Mouse (Mus musculus) intestine, embryonic 16.5 days (tissue): ENCODE measurements around the gene Slc2a5. TPM values are rescaled to one million over a fixed set of nuclear protein-coding genes. Genes with fewer than 3 reads are reported as not detected.

ENCODE experiments used
- ATAC-seq: fragments of 200-750 bp; cut with Nextera tagmentation; 2 replicates; pipeline ENCODE4 v1.8.0; 2017; ENCODE audit warnings: moderate TSS enrichment, moderate library complexity
- H3K27ac ChIP-seq: fragments of 300-500 bp; sonication (generic); 2 replicates; pipeline ENCODE4 v1.5.1; 2014; ENCODE audit warnings: mild to moderate bottlenecking, low read length
- H3K27me3 ChIP-seq: fragments of 300-500 bp; sonication (generic); replicated peaks from 2 replicates; pipeline ENCODE4 v1.6.1; 2014; ENCODE audit warnings: low read length, control low read depth, mixed read lengths; ENCODE audit not compliant: control insufficient read depth, insufficient read depth
- H3K36me3 ChIP-seq: fragments of 300-500 bp; sonication (generic); 2 replicates; pipeline ENCODE4 v1.6.1; 2014; ENCODE audit warnings: low read length, control low read depth; ENCODE audit not compliant: control insufficient read depth, insufficient read depth
- H3K4me1 ChIP-seq: fragments of 300-500 bp; sonication (generic); 2 replicates; pipeline ENCODE4 v1.6.1; 2014; ENCODE audit warnings: low read length, control low read depth, mixed read lengths; ENCODE audit not compliant: control insufficient read depth, insufficient read depth
- H3K4me2 ChIP-seq: fragments of 300-500 bp; sonication (generic); 2 replicates; pipeline ENCODE4 v1.6.1; 2014; ENCODE audit warnings: low read depth, low read length, control low read depth
- H3K4me3 ChIP-seq: fragments of 300-500 bp; sonication (generic); 2 replicates; pipeline ENCODE4 v1.5.1; 2014; ENCODE audit warnings: mild to moderate bottlenecking, low read length
- H3K9ac ChIP-seq: fragments of 300-500 bp; sonication (generic); 2 replicates; pipeline ENCODE4 v1.6.1; 2014; ENCODE audit warnings: low read depth, low read length
- H3K9me3 ChIP-seq: fragments of 300-500 bp; sonication (generic); 2 replicates; pipeline ENCODE4 v1.6.1; 2016; ENCODE audit warnings: low read length, control low read depth; ENCODE audit not compliant: control insufficient read depth
- WGBS: fragments of 180-500 bp; shearing (Covaris S2); extraction: QIAGEN DNeasy Blood & Tissue Kit; methylation state at CpG from one replicate; pipeline ENCODE4 v1.1.7; 2014; 5-methylcytosine and 5-hydroxymethylcytosine counted together
- polyA plus RNA-seq: library from polyadenylated mRNA; unstranded; fragments of >200 nt; fragmentation: Nextera tagmentation; extraction: Ambion mirVana; gene quantifications from 2 replicates; pipeline ENCODE4 v1.2.1, GENCODE M21; 2015

Gene Slc2a5
- polyA plus RNA-seq, 1 experiment from 2014 or later: 2.4 TPM

DNA sequence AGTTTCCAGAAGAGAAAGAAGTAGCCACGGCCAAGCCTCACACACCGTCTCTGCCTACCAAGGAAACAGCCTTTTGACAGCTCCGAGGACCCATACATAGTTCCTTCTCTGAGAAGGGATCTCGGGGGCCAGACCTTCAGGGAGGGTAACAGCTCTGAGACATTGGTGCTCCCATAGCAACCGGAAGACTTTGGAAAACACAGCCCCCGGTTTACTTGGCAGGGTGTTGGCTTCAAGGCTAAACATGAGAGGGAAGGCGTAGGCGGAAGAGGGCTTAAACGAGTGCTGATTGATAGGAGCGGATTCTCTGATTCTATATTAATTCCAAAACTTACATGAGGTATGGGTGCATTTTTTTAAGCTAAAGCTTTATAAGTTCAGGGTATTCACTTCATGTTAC, 49.3 kb downstream of the Slc2a5 start:
- Histone ChIP-seq H3K4me1 (no peaks in the 10 kb centered on the region; the same call in 1 of the 2 replicates), H3K9me3 (no peaks in the 10 kb centered on the region), H3K9ac (no peak overlapping the region), H3K4me2 (no peak overlapping the region), H3K27me3 (no peaks in the 10 kb centered on the region), H3K4me3 (no peak overlapping the region), H3K36me3 (no peaks in the 10 kb centered on the region), H3K27ac (no peak overlapping the region)
- ATAC-seq: no peak
- 68% methylated on average over 10 of the region's 10 CpGs for WGBS

DNA sequence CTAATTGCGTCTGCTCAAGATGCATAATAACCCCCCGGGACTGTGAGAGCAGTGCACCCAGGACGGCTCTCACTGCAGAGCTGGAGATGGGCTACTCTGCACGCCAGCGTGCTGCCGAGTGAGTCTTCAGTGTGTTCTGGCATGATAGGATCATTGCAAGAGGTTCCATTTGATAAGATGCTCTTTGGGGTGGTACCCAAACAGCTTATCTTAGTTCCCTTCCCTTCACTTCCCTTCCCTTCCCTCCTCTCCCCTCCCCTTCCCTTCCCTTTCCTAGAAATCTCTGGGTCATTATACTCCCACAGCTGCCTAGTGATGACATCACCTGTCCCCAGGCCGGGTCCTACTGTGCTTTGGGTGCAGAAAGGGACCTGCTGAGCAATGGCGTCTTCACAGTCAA, 53.0 kb downstream of the Slc2a5 start:
- WGBS: 66% methylated on average over 8 of the region's 8 CpGs
- ATAC-seq: no peak
- no peaks in the 10 kb centered on the region for H3K9me3 ChIP-seq
- H3K4me1 ChIP-seq: no peaks in the 10 kb centered on the region; the same call in 1 of the 2 replicates
- H3K36me3 ChIP-seq: no peaks in the 10 kb centered on the region
- H3K27me3 ChIP-seq: no peaks in the 10 kb centered on the region
- H3K4me3 ChIP-seq: no peak overlapping the region
- H3K4me2 ChIP-seq: no peak overlapping the region
- H3K27ac ChIP-seq: no peak overlapping the region
- H3K9ac ChIP-seq: no peak overlapping the region

DNA sequence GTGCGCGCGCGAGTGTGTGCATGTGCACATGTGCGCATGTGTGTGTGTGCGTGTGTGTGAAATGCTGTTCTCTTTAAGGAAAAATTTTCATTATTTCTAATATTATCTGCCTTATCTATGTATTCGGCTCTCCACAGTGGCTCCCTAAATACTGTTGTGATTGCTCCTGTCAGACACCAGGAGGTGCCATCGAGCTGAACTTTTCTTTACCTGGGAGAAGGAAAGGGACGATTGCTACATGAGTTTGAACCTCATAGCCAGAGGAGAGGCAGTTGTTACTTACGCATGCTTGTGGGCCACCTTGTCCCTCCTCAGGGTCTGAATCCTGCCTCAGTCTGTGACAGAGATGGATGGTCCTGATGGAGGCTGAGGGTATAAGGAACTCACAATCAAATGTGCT, 54.2 kb downstream of the Slc2a5 start:
- Histone ChIP-seq H3K27ac (no peak overlapping the region), H3K4me2 (no peak overlapping the region), H3K9ac (no peak overlapping the region), H3K4me3 (no peak overlapping the region), H3K36me3 (no peaks in the 10 kb centered on the region), H3K4me1 (no peaks in the 10 kb centered on the region; the same call in 1 of the 2 replicates), H3K9me3 (no peaks in the 10 kb centered on the region), H3K27me3 (no peaks in the 10 kb centered on the region)
- ATAC-seq: 0 out of 2 replicates have a peak, but pooled peaks have one; percentile 8
- 59% methylated on average over 10 of the region's 10 CpGs for WGBS

DNA sequence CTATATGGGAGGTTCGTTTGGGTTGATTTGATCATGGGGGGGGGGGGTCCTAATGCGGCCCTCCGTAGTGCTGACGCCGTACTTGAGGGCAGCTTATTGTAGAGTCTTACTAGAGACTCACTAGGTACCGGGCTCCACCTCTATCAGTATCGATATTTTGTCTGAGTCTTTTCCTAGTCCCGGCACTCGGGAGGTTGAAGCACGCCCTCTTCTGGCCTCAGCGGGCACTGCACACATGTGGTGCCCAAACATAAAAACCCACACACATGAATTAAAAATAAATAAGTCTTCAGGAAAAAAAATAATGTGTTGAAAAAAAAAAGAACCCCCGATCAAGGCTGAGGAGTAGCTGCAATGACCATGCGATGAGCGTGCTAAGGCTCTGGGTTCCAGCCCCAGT, 54.9 kb downstream of the Slc2a5 start:
- H3K27me3 ChIP-seq: no peaks in the 10 kb centered on the region

DNA sequence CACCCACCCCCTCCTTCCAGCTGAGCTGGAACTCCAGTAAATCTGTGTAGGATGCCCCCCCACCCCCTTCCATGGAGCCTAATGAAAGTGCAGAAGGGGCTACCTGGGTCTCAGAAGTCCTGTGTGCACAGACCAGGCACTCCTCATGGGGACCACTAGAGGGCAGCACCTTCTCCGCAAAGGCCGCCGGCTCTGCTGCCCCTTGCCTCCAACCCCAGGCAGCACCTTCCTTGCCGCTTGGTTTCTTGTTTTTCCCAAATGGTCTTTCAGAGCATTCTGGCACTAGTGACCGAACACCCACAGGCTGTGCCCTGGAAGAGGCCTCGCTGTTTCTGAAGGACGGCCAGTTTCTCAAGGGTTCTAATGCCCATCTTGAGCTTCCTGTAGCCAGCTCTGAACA, 57.5 kb downstream of the Slc2a5 start:
- 0 out of 2 replicates have a peak overlapping the region, but pooled peaks have one; percentile 14 for H3K4me3 ChIP-seq
- H3K9me3 ChIP-seq: no peaks in the 10 kb centered on the region
- ATAC-seq: peak; percentile 72
- 7% methylated on average over 7 of the region's 7 CpGs for WGBS
- H3K27me3 ChIP-seq: no peaks in the 10 kb centered on the region
- no peak overlapping the region for H3K27ac ChIP-seq
- no peaks in the 10 kb centered on the region for H3K36me3 ChIP-seq
- no peaks in the 10 kb centered on the region for H3K4me1 ChIP-seq
- H3K4me2 ChIP-seq: peak overlapping the region; percentile 48
- H3K9ac ChIP-seq: 0 out of 2 replicates have a peak overlapping the region, but pooled peaks have one; percentile 43

More for the DNA sequence above, 54.9 kb downstream of the Slc2a5 start:
- ATAC-seq: 0 out of 2 replicates have a peak, but pooled peaks have one; percentile 15
- Histone ChIP-seq H3K4me1 (no peaks in the 10 kb centered on the region), H3K4me2 (no peak overlapping the region), H3K9me3 (no peaks in the 10 kb centered on the region), H3K36me3 (no peaks in the 10 kb centered on the region), H3K9ac (no peak overlapping the region), H3K27ac (no peak overlapping the region), H3K4me3 (no peak overlapping the region)
- 91% methylated on average over 14 of the region's 14 CpGs for WGBS

DNA sequence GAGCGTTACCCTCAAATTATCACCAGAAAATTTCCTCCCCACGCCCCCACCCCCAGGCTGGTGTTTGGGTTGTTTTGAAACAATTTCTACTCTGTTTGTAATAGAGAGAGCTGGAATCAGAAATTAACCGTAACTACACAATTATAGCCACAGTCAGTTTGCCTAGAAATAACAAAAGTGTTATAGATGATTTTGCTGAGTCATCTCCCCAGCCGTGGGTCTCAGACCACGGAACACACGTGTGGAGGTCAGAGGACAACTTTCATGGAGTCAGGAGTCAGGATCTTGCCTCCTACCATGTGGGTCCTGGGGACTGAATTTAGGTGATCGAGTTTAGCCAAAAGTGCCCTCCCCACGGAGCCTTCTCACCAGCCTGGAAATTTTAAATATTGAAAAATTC, 58.0 kb downstream of the Slc2a5 start:
- Histone ChIP-seq H3K4me3 (no peak overlapping the region), H3K27ac (no peak overlapping the region), H3K9ac (no peak overlapping the region), H3K4me1 (no peaks in the 10 kb centered on the region), H3K27me3 (no peaks in the 10 kb centered on the region), H3K9me3 (no peaks in the 10 kb centered on the region), H3K36me3 (no peaks in the 10 kb centered on the region), H3K4me2 (no peak overlapping the region)
- 73% methylated on average over 8 of the region's 8 CpGs for WGBS
- no peak for ATAC-seq

DNA sequence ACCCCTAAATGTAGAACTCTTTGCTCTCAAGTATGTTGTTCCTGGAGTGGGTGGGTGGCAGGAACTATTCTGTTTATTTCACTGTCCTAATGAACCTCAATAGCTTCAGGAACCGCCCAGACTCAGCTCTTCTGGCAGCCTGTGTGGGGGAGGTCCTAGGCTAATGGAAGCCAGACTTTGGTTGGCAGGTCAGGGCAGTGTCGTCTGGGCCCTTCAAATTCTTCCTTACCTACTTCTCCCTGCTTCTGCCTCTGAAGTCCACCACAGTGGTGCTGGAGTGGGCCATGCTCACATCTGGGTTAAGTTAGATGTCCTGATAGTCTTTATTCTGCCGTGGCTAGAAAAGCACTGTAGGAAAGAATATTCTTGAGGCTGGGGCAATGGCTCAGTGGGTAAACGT, 59.0 kb downstream of the Slc2a5 start:
- WGBS: 52% methylated on average over 4 of the region's 4 CpGs
- ATAC-seq: no peak

DNA sequence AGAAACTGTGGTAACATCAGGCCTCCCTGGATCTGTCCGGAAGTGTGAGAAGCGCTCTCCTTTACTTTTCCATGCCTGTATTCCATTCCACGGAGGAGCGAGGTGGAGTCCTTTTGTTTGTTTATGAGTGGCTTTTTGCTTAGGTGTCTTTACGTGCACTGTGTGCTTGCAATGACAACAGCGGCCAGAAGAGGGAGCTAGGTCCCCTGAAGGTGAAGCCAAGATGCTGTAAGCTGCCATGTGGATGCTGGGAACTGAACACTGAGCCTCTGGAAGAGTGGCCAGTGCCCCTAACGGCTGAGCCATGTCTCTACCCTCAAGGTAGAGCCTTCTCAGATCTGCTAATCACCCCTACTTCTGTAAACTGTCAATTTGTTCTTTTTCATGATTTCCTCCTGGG, 62.2 kb downstream of the Slc2a5 start:
- Histone ChIP-seq H3K9ac (no peak overlapping the region), H3K9me3 (no peaks in the 10 kb centered on the region), H3K4me2 (no peak overlapping the region), H3K4me3 (no peak overlapping the region), H3K27ac (no peak overlapping the region), H3K27me3 (no peaks in the 10 kb centered on the region), H3K36me3 (no peaks in the 10 kb centered on the region), H3K4me1 (no peaks in the 10 kb centered on the region)
- 84% methylated on average over 7 of the region's 7 CpGs for WGBS
- ATAC-seq: no peak

More for the DNA sequence above, 59.0 kb downstream of the Slc2a5 start:
- no peaks in the 10 kb centered on the region for H3K27me3 ChIP-seq
- no peak overlapping the region for H3K4me3 ChIP-seq
- no peak overlapping the region for H3K27ac ChIP-seq
- no peaks in the 10 kb centered on the region for H3K36me3 ChIP-seq
- H3K9me3 ChIP-seq: no peaks in the 10 kb centered on the region
- H3K4me1 ChIP-seq: no peaks in the 10 kb centered on the region
- H3K4me2 ChIP-seq: no peak overlapping the region
- no peak overlapping the region for H3K9ac ChIP-seq

DNA sequence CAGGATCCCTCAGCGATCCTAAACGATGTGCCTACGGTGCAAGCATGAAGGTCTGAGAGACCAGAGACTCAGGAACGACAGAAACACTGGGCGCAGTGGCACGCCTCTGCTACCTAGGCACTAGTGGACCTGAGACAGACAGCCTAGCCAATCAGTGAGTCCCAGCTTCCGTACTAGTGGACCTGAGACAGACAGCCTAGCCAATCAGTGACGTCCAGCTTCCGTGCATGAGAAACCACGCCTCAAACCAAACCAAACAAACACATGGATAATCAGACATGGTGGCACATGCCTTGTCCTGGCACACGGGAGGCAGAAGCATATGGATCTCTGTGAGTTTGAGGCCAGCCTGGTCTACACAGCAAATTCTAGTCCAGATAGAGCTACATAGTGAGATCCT, 69.2 kb downstream of the Slc2a5 start:
- Histone ChIP-seq H3K9me3 (no peaks in the 10 kb centered on the region), H3K27me3 (no peaks in the 10 kb centered on the region), H3K36me3 (no peaks in the 10 kb centered on the region), H3K4me2 (no peak overlapping the region; the same call in 1 of the 2 replicates), H3K4me1 (no peaks in the 10 kb centered on the region), H3K9ac (no peak overlapping the region), H3K27ac (no peak overlapping the region), H3K4me3 (no peak overlapping the region)
- ATAC-seq: peak; percentile 60
- 47% methylated on average over 11 of the region's 11 CpGs for WGBS

DNA sequence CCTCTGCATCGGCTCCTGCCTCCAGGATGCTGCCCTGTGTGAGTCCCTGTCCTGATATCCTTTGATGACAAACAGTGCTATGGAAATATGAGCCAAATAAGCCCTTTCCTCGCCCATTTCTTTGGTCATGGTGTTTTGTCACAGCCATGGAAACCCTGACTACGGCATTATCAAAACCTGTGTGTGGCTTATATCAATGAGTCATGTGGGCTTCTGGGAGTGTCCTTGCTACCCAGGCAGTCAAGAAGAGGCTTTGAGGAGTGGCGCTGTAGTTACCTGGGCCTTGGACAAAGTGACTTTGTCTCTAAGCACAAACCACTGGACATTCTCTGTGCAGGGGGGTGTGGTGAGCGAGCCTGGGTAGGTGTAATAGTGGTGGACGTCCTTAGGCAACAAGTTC, 73.1 kb downstream of the Slc2a5 start:
- 75% methylated on average over 6 of the region's 6 CpGs for WGBS
- H3K27ac ChIP-seq: no peak overlapping the region

More for the DNA sequence above, 73.1 kb downstream of the Slc2a5 start:
- no peak for ATAC-seq
- Histone ChIP-seq H3K4me2 (no peak overlapping the region), H3K9me3 (no peaks in the 10 kb centered on the region), H3K36me3 (no peaks in the 10 kb centered on the region), H3K4me1 (no peaks in the 10 kb centered on the region), H3K4me3 (no peak overlapping the region), H3K27me3 (no peaks in the 10 kb centered on the region), H3K9ac (no peak overlapping the region)
